Mouse (Mus musculus): Measurements from ENCODE around the gene Fam163a. TPM values are rescaled to one million over a fixed set of nuclear protein-coding genes. Genes with fewer than 3 reads are reported as not detected.
A peak's percentile ranks its signal among the peaks of the same experiment; 100 is the strongest.

Gene Fam163a
- polyA plus RNA-seq, 1 experiment from 2014 or later: 0.26 TPM

DNA sequence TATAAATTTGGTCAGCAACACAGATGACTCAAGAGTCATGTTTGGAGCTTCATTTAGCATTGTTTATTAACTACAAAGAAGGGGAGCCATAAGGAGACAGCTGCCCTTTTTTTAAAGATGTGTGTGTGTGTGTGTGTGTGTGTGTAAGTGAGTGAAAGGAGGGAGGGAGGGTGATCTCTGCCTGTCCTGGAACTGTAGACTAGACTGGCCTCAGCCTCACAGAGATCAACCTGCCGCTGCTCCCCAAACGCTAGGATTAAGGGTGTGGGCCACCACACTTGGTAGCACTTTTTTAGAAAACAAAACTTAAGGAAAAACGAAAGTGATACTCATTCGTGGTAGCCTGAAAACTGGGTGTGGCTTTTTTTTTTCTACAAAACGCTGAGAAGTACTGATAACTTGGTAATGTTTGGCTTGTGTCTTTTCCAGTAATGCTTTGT is 167.7 kb downstream of the Fam163a start:
- peak overlapping the region; percentile 75 for H3K9ac ChIP-seq (ENCODE audit: low read depth, low read length)
- peaks cover 14% of the 10 kb centered on the region for H3K4me1 ChIP-seq (replicated peaks; ENCODE audit: control insufficient read depth, insufficient read depth, low read length)
- WGBS: 25% methylated on average over 5 of the region's 5 CpGs
- H3K36me3 ChIP-seq (ENCODE audit: control insufficient read depth, insufficient read depth, low read length): peaks cover 8% of the 10 kb centered on the region
- H3K9me3 ChIP-seq (ENCODE audit: control insufficient read depth, low read length): no peaks in the 10 kb centered on the region
- peak overlapping the region; percentile 54 for H3K4me3 ChIP-seq (ENCODE audit: low read depth, low read length)
- H3K27ac ChIP-seq (ENCODE audit: low read depth, low read length): peak overlapping the region; percentile 99
- H3K4me2 ChIP-seq: peak overlapping the region; percentile 85
- H3K27me3 ChIP-seq (replicated peaks; ENCODE audit: control insufficient read depth, insufficient read depth, low read length): no peaks in the 10 kb centered on the region
- ATAC-seq (replicated peaks; ENCODE audit: low FRiP score): no peak
- no peak for DNase-seq (ENCODE audit: low spot score)

DNA sequence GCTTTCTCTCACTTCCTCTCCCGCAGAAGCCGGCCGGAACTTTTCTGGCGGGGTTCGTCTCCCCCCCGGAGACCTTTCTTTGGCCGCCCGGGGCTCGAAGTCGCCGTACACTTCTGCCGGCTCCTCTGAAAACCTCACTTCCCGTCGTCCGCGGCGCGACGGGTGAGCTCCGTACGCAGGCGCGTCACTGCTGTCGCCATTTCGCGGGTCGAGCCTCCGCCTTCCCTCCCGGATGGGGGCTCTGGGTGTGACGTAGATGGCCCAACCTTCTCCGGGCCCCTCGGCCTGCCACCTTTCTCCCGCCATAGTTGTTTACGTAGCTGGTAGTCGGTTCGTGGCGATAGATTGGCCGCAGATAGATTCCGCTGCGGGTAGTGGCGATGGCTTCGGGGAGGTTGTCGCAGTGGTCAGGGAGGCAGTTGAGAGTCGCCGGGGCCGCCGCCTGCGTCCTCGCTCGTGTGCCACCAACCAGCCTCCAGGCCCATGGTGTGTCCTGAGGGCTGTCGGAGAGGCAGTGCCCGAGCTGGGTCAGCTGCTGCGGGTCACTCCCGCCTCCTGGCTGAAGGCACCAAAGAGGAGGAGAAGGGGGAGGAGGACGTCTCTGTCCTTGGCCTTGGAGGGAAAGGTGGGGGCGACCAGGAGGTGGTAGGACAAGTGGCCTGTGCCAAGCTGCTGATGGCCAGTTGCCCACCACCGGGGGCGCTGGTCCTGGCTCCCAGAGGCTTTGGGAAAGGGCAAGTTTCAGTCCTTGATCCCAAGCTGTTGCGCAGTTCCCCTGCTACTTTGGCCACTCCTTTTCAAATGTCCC is 168.7 kb downstream of the Fam163a start, which contains the start of gene Tor1aip1:
TSS of gene Tor1aip1 (minus strand) at position 551 of the 808 bp plus-strand sequence.
- peak within 1 kb of the TSS; percentile 88 for H3K4me3 ChIP-seq (ENCODE audit: low read depth, low read length)
- peak within 1 kb of the TSS; percentile 85 for H3K4me2 ChIP-seq
- peaks cover 9% of the 10 kb centered on the region for H3K4me1 ChIP-seq (replicated peaks; ENCODE audit: control insufficient read depth, insufficient read depth, low read length)
- under 1% methylated on average over 59 of the region's 59 CpGs for WGBS
- no peaks in the 10 kb centered on the region for H3K9me3 ChIP-seq (ENCODE audit: control insufficient read depth, low read length)
- ATAC-seq (replicated peaks; ENCODE audit: low FRiP score): peak; percentile 87
- H3K36me3 ChIP-seq (ENCODE audit: control insufficient read depth, insufficient read depth, low read length): peaks cover 10% of the 10 kb centered on the region
- peak within 1 kb of the TSS; percentile 98 for H3K9ac ChIP-seq (ENCODE audit: low read depth, low read length)
- peak; percentile 95 for DNase-seq (ENCODE audit: low spot score)
- peak within 1 kb of the TSS; percentile 100 for H3K27ac ChIP-seq (ENCODE audit: low read depth, low read length)
- H3K27me3 ChIP-seq (replicated peaks; ENCODE audit: control insufficient read depth, insufficient read depth, low read length): no peaks in the 10 kb centered on the region

DNA sequence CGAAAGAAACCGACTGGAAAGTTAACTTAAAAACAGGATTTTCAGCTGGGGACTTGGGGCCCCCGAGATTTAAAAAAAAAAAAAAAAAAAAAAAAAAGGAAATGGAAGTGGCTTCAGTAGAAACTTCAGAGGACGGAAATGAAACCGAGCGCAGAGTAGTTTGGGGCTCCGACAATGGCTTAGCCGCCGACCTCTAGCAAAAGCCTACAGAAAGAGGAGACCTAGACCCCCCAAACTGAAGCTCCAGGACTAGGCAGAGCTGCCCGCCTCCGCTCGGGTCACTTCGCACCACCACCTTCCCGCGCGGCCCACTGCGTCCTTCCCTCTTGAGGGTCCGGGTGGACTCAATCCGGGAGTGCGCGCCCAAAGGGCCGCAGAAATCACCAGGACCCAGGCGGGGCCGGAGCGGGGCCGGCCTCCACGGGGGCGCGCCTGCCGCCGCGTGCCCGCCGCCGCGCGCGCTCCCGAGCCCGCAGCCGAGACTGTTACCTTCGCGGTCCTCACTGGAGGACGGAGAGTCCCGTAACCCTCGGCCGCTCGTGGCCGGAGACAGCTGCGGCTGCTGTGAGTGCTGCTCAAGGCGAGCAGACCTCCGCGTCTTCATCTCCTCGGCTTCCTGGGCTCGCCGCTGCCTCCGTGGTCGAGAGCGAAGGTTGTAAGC is 169.4 kb downstream of the Fam163a start, which contains the start of gene Tor1aip2:
TSS of gene Tor1aip2 (plus strand) at position 135 of the 661 bp plus-strand sequence.
- peaks cover 8% of the 10 kb centered on the region for H3K4me1 ChIP-seq (replicated peaks; ENCODE audit: control insufficient read depth, insufficient read depth, low read length)
- no peaks in the 10 kb centered on the region for H3K9me3 ChIP-seq (ENCODE audit: control insufficient read depth, low read length)
- H3K27me3 ChIP-seq (replicated peaks; ENCODE audit: control insufficient read depth, insufficient read depth, low read length): no peaks in the 10 kb centered on the region
- H3K9ac ChIP-seq (ENCODE audit: low read depth, low read length): peak within 1 kb of the TSS; percentile 98
- WGBS: under 1% methylated on average over 59 of the region's 59 CpGs
- peak within 1 kb of the TSS; percentile 88 for H3K4me3 ChIP-seq (ENCODE audit: low read depth, low read length)
- ATAC-seq (replicated peaks; ENCODE audit: low FRiP score): peak; percentile 80
- peak within 1 kb of the TSS; percentile 85 for H3K4me2 ChIP-seq
- H3K36me3 ChIP-seq (ENCODE audit: control insufficient read depth, insufficient read depth, low read length): peaks cover 15% of the 10 kb centered on the region
- DNase-seq (ENCODE audit: low spot score): peak; percentile 93
- H3K27ac ChIP-seq (ENCODE audit: low read depth, low read length): peak within 1 kb of the TSS; percentile 100

DNA sequence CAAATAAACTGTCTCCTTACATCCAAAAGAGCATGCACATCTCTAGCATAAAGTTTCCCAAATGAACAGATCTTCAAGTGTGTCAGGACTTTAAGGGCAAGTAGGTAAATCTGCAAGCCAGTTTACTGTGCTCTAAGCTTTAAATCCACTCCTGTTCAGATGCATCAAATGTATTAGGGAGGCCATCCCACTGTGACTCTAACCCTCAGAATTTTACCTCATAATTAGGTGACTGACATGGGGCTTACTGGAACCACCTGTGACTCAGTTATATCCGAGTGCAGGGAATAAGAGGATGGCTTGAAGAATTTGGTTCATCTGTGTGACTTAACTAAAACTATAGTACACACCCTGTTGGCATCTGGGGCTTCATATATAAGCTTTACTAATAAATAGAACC is 170.2 kb downstream of the Fam163a start:
- WGBS: 25% methylated on average over 1 of the region's 1 CpGs
- H3K9me3 ChIP-seq (ENCODE audit: control insufficient read depth, low read length): no peaks in the 10 kb centered on the region
- H3K27ac ChIP-seq (ENCODE audit: low read depth, low read length): peak overlapping the region; percentile 33; the same call in 1 of the 2 replicates
- peak overlapping the region; percentile 98 for H3K9ac ChIP-seq (ENCODE audit: low read depth, low read length)
- ATAC-seq (replicated peaks; ENCODE audit: low FRiP score) (no peak), DNase-seq (ENCODE audit: low spot score) (no peak)
- H3K27me3 ChIP-seq (replicated peaks; ENCODE audit: control insufficient read depth, insufficient read depth, low read length): no peaks in the 10 kb centered on the region
- H3K4me1 ChIP-seq (replicated peaks; ENCODE audit: control insufficient read depth, insufficient read depth, low read length): peaks cover 5% of the 10 kb centered on the region
- peaks cover 17% of the 10 kb centered on the region for H3K36me3 ChIP-seq (ENCODE audit: control insufficient read depth, insufficient read depth, low read length)
- peak overlapping the region; percentile 85 for H3K4me2 ChIP-seq
- peak overlapping the region; percentile 88 for H3K4me3 ChIP-seq (ENCODE audit: low read depth, low read length)

DNA sequence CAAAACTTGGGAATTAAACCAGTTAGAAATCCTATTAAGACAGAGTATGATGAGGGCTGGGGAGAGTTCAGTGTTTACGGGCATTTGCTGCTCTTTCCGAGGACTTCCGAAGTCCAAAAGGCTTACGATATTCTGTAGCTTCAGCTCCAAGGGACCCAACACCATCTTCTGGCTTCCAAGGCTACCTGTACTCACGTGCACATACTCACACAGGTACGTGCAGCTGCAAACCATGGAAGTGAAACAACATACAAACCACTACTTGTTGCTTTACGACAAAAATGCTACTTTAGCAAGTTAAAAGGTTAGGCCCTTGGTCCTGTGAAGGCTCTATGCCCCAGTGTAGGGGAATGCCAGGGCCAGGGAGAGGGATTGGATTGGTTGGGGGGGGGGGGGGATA is 170.9 kb downstream of the Fam163a start:
- Histone ChIP-seq H3K4me2 (no peak overlapping the region; the same call in 1 of the 2 replicates), H3K36me3 (ENCODE audit: control insufficient read depth, insufficient read depth, low read length) (peaks cover 21% of the 10 kb centered on the region), H3K4me3 (ENCODE audit: low read depth, low read length) (no peak overlapping the region), H3K27ac (ENCODE audit: low read depth, low read length) (no peak overlapping the region), H3K9me3 (ENCODE audit: control insufficient read depth, low read length) (no peaks in the 10 kb centered on the region), H3K27me3 (replicated peaks; ENCODE audit: control insufficient read depth, insufficient read depth, low read length) (no peaks in the 10 kb centered on the region), H3K4me1 (replicated peaks; ENCODE audit: control insufficient read depth, insufficient read depth, low read length) (peaks cover 5% of the 10 kb centered on the region), H3K9ac (ENCODE audit: low read depth, low read length) (no peak overlapping the region)
- ATAC-seq (replicated peaks; ENCODE audit: low FRiP score): no peak
- no peak for DNase-seq (ENCODE audit: low spot score)
- 95% methylated on average over 7 of the region's 7 CpGs for WGBS

DNA sequence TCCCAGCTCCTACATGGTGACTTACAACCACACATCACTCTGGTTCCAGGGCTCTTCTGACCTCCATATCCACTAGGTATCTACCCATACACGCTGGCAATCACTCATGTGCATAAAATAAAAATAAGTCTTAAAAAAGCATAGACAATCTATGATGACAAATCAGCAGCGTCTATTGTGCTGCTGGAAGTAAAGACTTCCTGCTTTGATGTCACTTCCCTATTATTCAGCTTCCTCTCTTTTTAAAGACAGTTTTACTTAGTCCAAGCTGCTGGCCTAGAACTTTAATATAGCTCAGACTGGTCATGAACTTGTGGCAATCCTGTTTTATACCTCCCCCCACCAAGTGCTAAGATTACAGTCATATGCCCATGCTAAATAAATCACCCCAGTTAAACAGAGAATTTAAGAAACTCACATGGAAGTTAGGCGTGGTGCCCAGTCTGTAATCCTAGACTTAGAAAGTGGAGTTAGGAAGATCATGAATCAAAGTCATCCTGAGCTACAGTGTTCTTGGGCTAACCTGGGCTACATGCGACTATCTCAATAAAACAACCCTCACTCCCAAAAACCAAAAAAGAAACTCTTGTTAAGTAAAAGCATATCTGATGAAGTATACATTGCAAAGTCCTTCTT is 176.4 kb downstream of the Fam163a start:
- Histone ChIP-seq H3K36me3 (ENCODE audit: control insufficient read depth, insufficient read depth, low read length) (peaks cover 25% of the 10 kb centered on the region), H3K4me2 (no peak overlapping the region), H3K4me3 (ENCODE audit: low read depth, low read length) (no peak overlapping the region), H3K27me3 (replicated peaks; ENCODE audit: control insufficient read depth, insufficient read depth, low read length) (no peaks in the 10 kb centered on the region), H3K27ac (ENCODE audit: low read depth, low read length) (no peak overlapping the region), H3K9ac (ENCODE audit: low read depth, low read length) (no peak overlapping the region), H3K9me3 (ENCODE audit: control insufficient read depth, low read length) (no peaks in the 10 kb centered on the region), H3K4me1 (replicated peaks; ENCODE audit: control insufficient read depth, insufficient read depth, low read length) (no peaks in the 10 kb centered on the region)
- 81% methylated on average over 4 of the region's 4 CpGs for WGBS
- no peak for DNase-seq (ENCODE audit: low spot score)
- no peak for ATAC-seq (replicated peaks; ENCODE audit: low FRiP score)

DNA sequence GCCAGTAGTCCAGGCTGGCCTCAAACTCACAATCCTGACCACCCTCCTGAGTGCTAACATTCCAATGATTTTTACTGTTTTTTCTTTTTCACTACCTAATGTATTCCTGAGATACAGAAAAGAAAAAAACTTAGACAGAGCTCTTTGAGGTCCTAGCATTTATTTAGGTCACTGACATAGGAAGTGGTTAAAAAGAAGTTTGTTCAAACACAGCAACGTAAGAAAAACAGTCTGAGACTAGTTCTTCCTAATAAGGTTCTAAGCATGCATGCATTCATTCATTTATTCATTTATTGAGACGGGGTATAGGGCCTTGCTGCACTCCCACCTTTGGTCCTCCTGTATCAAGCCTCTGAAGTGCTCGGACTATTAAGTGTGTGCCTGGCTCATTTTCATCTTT is 177.0 kb downstream of the Fam163a start:
- Histone ChIP-seq H3K4me2 (no peak overlapping the region), H3K36me3 (ENCODE audit: control insufficient read depth, insufficient read depth, low read length) (peaks cover 20% of the 10 kb centered on the region; the same call in 1 of the 2 replicates), H3K4me3 (ENCODE audit: low read depth, low read length) (no peak overlapping the region), H3K9me3 (ENCODE audit: control insufficient read depth, low read length) (no peaks in the 10 kb centered on the region), H3K27me3 (replicated peaks; ENCODE audit: control insufficient read depth, insufficient read depth, low read length) (no peaks in the 10 kb centered on the region), H3K9ac (ENCODE audit: low read depth, low read length) (no peak overlapping the region), H3K27ac (ENCODE audit: low read depth, low read length) (no peak overlapping the region), H3K4me1 (replicated peaks; ENCODE audit: control insufficient read depth, insufficient read depth, low read length) (no peaks in the 10 kb centered on the region)
- whole genome bisulfite sequencing: 86% methylated on average over 3 of the region's 3 CpGs
- ATAC-seq (replicated peaks; ENCODE audit: low FRiP score) (no peak), DNase-seq (ENCODE audit: low spot score) (no peak)

All from liver, embryonic 11.5 days (tissue).